Mouse (Mus musculus): ENCODE data around the gene Mettl7b. TPM values are rescaled to one million over a fixed set of nuclear protein-coding genes. Genes with fewer than 3 reads are reported as not detected.
A peak's percentile ranks its signal among the peaks of the same experiment; 100 is the strongest.

Gene Mettl7b
- polyA plus RNA-seq, 1 experiment from 2014 or later: not detected

DNA sequence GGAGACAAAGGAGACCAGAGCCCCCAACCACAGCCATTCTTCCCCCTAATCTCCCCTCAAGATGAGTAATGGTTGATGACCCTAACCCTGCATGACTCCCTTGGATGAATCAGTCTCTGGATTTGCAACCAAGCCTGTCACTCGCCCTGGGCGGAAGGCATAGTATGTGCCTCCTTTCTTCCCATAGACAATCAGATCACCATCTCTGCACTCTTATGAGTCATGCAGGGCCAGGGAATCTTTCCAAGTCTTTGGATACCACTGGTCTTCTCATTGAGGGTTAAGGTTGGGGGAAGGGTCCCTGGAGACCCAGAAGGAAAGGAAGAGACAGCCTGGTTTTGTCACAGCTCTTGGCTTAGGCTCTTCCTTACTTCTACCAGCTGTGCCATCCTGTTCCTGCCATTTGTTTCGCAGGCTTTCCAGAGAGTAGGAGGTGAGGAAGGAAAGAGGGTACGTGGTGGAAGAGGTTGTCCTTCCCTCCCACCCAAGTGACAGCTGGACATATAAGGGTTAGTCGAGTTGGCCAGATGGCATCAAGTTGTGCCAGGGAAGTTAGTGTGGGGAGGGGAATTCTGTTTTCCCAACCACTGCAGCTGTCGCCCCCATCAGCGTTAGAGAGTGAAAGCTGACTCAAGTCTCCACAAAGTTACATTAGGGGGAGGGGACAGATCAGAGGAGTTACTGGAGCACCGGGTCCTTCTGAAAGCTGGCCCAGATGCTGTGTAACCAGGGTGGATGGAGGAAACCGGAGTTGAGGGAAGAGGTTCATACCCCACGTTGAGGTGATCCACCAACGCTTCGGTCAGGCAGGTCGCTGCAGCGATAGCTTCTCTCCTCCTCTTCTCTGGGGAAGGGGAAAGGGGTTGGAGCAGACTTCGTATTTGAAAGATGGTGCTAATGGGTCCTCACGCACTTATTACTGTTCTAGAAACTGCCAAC lies 38.6 kb downstream of the Mettl7b start:
- Histone ChIP-seq H3K4me3 (peak overlapping the region; percentile 91), H3K27ac (peak overlapping the region; percentile 93), H3K36me3 (replicated peaks) (peaks cover 13% of the 10 kb centered on the region), H3K9me3 (no peaks in the 10 kb centered on the region), H3K4me1 (peaks cover 56% of the 10 kb centered on the region), H3K27me3 (ENCODE audit: poor library complexity, severe bottlenecking) (peaks cover 7% of the 10 kb centered on the region)
- 76% methylated on average over 16 of the region's 16 CpGs for WGBS
- no peak for DNase-seq (ENCODE audit: extremely low spot score, low spot score)

DNA sequence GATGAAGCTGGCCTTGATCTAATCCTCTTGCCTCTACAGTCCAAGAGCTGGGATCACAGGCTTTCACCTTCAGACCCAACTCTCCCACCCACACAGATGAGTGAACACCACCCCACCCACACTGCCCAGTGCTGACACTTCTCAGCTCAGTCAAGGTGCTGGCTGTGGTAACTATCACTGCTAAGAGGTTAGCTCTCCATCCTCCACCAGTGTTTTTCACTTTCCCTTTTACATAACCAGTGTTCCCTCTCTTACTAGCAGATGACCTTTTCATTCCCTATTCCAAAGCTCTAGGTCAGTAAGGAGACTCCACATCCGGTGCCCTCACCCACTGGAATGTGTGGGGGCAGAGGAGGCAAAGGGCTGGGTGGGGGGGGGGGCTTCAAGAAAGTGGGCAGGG lies 39.5 kb downstream of the Mettl7b start:
- 74% methylated on average over 1 of the region's 1 CpGs for WGBS
- Histone ChIP-seq H3K9me3 (no peaks in the 10 kb centered on the region), H3K36me3 (replicated peaks) (peaks cover 21% of the 10 kb centered on the region), H3K4me1 (peaks cover 56% of the 10 kb centered on the region), H3K27ac (peak overlapping the region; percentile 20; the same call in 1 of the 2 replicates), H3K4me3 (no peak overlapping the region), H3K27me3 (ENCODE audit: poor library complexity, severe bottlenecking) (0 out of 2 replicates have a peak, but pooled peaks cover 3% of the 10 kb centered on the region)
- no peak for DNase-seq (ENCODE audit: extremely low spot score, low spot score)

DNA sequence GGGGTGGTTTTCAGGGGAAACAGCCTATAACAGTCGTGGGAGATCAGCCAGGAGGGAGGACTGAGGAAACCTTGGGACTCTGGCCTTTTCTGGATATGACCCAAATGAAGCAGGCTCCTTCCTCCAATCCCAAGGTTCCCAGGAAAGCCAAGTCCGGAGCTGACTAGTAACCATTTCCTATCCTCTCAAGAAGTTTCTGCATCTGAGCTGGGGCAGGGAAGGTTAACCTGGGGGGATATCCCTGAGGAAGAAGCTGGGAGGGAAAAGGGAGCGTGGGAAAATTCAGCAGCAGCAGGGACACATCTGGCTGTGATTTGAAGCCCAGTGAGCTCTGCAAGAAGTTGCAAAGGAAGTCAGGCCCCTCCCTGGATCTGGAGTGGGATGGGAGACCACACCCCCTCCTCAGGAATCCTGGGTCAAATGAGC lies 40.0 kb downstream of the Mettl7b start:
- Histone ChIP-seq H3K36me3 (replicated peaks) (peaks cover 24% of the 10 kb centered on the region), H3K4me3 (no peak overlapping the region), H3K27ac (peak overlapping the region; percentile 20; the same call in 1 of the 2 replicates), H3K27me3 (ENCODE audit: poor library complexity, severe bottlenecking) (0 out of 2 replicates have a peak, but pooled peaks cover 3% of the 10 kb centered on the region), H3K9me3 (no peaks in the 10 kb centered on the region), H3K4me1 (peaks cover 56% of the 10 kb centered on the region)
- 77% methylated on average over 3 of the region's 3 CpGs for WGBS
- no peak for DNase-seq (ENCODE audit: extremely low spot score, low spot score)

DNA sequence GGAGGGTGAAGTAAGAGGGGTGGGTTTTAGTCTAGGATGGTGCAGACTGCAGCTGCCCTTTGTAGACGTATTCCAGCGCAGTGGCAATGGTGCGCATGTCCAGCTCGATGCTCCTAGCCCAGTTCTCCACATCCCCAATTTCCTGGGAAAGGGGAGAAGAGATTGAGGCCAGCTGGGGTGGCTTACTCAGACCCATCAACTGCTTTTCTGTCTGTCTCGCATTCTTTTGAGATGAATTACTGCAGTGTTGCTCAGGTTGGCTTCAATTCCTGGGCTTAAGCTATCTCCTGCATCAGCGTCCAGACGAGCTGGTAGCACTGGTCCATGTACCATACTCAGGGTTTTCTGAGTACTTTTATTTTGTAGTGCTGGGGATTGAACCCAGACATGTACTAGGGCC lies 40.8 kb downstream of the Mettl7b start:
- 0 out of 2 replicates have a peak, but pooled peaks cover 3% of the 10 kb centered on the region for H3K27me3 ChIP-seq (ENCODE audit: poor library complexity, severe bottlenecking)
- no peak overlapping the region for H3K4me3 ChIP-seq
- no peaks in the 10 kb centered on the region for H3K9me3 ChIP-seq
- peaks cover 31% of the 10 kb centered on the region for H3K36me3 ChIP-seq (replicated peaks)
- H3K27ac ChIP-seq: peak overlapping the region; percentile 36
- DNase-seq (ENCODE audit: extremely low spot score, low spot score): no peak
- WGBS: 80% methylated on average over 7 of the region's 7 CpGs
- H3K4me1 ChIP-seq: peaks cover 56% of the 10 kb centered on the region

DNA sequence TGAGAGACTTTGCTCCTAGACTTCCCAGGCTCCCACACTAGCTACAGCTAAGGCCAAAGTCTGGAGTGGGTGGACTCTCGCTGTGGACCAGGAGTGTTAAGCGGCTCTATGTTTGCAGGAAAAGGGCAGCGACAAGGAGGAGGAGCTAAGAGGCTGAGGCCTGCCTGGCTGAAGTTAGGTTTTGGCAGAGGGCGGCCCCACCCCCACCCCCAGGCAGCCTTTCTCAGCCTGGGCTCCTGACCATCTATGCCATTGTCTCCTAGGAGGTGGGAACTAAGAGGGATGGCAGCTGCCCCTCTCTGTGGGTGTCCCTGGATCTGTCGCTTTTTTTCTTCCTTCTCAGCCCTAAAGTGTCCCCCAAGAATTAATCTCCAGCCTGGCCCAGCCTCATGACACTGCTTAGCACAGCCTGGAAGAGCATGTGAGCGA lies 41.6 kb downstream of the Mettl7b start:
- Histone ChIP-seq H3K4me3 (no peak overlapping the region), H3K36me3 (replicated peaks) (peaks cover 33% of the 10 kb centered on the region), H3K27me3 (ENCODE audit: poor library complexity, severe bottlenecking) (0 out of 2 replicates have a peak, but pooled peaks cover 2% of the 10 kb centered on the region), H3K27ac (peak overlapping the region; percentile 36), H3K9me3 (no peaks in the 10 kb centered on the region), H3K4me1 (peaks cover 56% of the 10 kb centered on the region)
- DNase-seq (ENCODE audit: extremely low spot score, low spot score): no peak
- WGBS: 13% methylated on average over 6 of the region's 6 CpGs

DNA sequence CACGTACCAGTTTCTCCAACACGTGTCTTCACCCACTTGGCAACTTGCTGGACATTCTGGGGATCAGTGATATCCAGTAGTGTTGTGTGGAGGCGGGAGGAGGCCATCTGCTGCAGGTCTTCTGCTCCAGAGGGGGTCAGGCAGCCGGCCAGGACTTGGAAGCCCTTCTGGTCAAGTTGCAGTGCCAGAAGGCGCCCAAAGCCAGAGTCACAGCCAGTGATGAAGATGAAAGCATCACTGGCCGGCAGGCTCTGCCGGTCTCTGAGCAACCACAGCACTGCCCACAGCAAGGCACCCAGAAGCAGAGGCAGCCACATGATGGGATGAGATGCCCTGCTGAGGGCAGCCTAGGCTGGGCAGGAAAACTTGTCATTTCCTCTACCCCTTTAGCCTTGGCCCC lies 42.5 kb downstream of the Mettl7b start:
- Histone ChIP-seq H3K9me3 (no peaks in the 10 kb centered on the region), H3K4me1 (peaks cover 55% of the 10 kb centered on the region), H3K27ac (no peak overlapping the region), H3K4me3 (no peak overlapping the region), H3K27me3 (ENCODE audit: poor library complexity, severe bottlenecking) (no peaks in the 10 kb centered on the region), H3K36me3 (replicated peaks) (peaks cover 41% of the 10 kb centered on the region)
- 84% methylated on average over 7 of the region's 7 CpGs for WGBS
- DNase-seq (ENCODE audit: extremely low spot score, low spot score): no peak

DNA sequence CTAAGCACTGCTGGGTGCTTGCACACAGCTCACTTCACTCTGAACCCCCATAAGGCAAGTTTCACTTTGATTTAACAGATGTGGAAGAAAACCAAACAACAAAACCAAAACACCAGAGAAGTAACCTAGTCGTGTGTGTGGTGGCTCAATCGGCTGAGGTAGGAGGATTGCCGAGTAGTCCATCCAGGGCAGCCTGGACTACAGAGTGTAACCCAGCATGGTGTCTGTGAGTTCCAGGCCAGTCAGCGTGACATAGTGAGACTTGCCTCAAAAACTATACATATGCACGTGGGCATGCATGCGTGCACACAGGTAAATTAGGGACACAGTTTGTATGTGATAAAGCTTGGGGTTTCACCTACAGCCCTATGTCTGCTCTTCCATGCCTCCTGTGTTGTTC lies 43.4 kb downstream of the Mettl7b start:
- Histone ChIP-seq H3K27me3 (ENCODE audit: poor library complexity, severe bottlenecking) (no peaks in the 10 kb centered on the region), H3K4me1 (peaks cover 54% of the 10 kb centered on the region), H3K9me3 (no peaks in the 10 kb centered on the region), H3K4me3 (no peak overlapping the region), H3K27ac (no peak overlapping the region), H3K36me3 (replicated peaks) (peaks cover 45% of the 10 kb centered on the region)
- DNase-seq (ENCODE audit: extremely low spot score, low spot score): no peak
- 85% methylated on average over 6 of the region's 6 CpGs for WGBS

DNA sequence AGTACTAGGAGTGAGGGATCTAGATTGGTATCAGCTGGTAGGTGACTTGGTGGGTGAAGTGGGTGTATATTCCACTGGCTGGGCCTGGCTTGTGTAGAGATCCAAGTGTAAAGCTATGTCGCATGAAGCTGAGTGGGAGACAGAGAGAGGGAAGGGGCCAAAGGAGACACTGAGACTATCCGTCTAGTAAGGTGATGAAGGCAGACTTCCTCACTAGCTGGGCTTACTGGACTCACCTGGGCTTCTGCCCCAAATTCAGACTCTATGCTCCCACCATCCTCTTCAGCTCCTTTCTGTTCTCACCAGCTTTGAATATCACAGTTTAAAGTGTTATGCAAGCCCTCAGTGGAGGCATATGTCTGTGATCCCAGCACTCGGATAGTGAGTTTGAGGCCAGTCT lies 44.1 kb downstream of the Mettl7b start:
- H3K4me1 ChIP-seq: peaks cover 49% of the 10 kb centered on the region
- H3K36me3 ChIP-seq (replicated peaks): peaks cover 52% of the 10 kb centered on the region
- peaks cover 3% of the 10 kb centered on the region; the same call in 1 of the 2 replicates for H3K27me3 ChIP-seq (ENCODE audit: poor library complexity, severe bottlenecking)
- no peak overlapping the region for H3K27ac ChIP-seq
- DNase-seq (ENCODE audit: extremely low spot score, low spot score): no peak
- no peak overlapping the region for H3K4me3 ChIP-seq
- WGBS: 86% methylated on average over 3 of the region's 3 CpGs
- H3K9me3 ChIP-seq: no peaks in the 10 kb centered on the region

DNA sequence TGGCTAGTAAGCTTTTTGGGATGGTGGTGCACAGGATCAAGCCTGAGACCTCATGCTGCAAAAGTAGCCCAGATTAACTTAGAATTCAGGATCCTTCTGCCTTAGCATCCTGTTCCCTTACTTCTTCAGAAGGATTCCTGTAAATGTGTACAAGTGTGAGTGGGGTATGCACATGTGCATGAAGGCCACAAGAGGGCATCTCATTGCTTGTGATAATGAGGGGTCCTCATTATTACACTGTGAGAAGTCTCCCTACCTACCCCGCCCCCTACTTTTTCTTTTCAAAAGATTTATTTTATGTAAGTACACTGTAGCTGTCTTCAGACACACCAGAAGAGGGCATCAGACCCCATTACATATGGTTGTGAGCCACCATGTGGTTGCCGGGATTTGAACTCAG lies 45.2 kb downstream of the Mettl7b start:
- Histone ChIP-seq H3K36me3 (replicated peaks) (peaks cover 60% of the 10 kb centered on the region), H3K4me1 (peaks cover 46% of the 10 kb centered on the region), H3K4me3 (no peak overlapping the region), H3K27me3 (ENCODE audit: poor library complexity, severe bottlenecking) (peaks cover 14% of the 10 kb centered on the region), H3K27ac (no peak overlapping the region), H3K9me3 (no peaks in the 10 kb centered on the region)
- DNase-seq (ENCODE audit: extremely low spot score, low spot score): no peak
- WGBS: 90% methylated on average over 2 of the region's 2 CpGs

DNA sequence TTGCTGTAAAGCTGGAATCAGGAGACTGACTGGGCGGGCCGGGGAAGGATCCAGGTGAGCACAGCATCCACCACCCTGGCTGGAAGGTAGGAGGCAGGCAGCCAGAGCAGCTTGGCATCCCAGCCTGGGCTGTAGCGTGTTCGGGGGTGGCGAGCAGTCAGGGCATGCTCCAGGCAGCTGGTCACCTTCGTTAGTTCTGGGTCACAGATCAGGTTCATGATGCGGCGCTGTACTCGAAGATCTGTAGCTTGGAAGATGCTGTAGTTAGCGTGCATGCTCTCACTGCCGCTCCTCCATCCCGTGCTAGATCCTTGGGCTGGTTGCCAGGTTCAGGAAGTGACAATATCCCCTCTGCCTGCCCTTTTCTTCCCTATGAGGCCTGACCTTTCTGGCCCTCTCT lies 47.1 kb downstream of the Mettl7b start:
- WGBS: 83% methylated on average over 12 of the region's 12 CpGs
- Histone ChIP-seq H3K9me3 (no peaks in the 10 kb centered on the region), H3K27me3 (ENCODE audit: poor library complexity, severe bottlenecking) (peaks cover 21% of the 10 kb centered on the region), H3K36me3 (replicated peaks) (peaks cover 60% of the 10 kb centered on the region), H3K27ac (no peak overlapping the region), H3K4me3 (no peak overlapping the region), H3K4me1 (peaks cover 45% of the 10 kb centered on the region)
- no peak for DNase-seq (ENCODE audit: extremely low spot score, low spot score)

DNA sequence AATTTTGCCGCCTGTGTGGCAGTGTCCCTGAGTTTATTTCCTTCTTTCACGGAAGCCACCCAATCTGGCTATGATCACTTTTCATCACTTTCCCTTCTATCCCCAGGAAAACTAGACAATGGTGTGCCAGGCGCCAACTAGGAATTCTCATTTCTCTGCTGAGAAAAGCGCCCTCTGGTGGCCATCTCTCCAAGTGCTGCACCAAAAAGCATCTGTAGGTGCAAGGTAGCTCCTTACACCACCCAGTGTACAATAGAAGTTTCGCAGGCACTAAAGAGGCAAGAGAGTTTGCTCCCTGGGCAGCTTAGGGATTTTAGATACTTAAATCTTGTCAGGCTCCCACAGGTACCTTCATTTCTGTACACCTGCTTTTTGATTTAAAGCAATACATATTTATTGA lies 47.6 kb downstream of the Mettl7b start:
- DNase-seq (ENCODE audit: extremely low spot score, low spot score): peak; percentile 91
- H3K36me3 ChIP-seq (replicated peaks): peaks cover 57% of the 10 kb centered on the region
- H3K27me3 ChIP-seq (ENCODE audit: poor library complexity, severe bottlenecking): peaks cover 26% of the 10 kb centered on the region
- WGBS: 8% methylated on average over 5 of the region's 5 CpGs
- no peaks in the 10 kb centered on the region for H3K9me3 ChIP-seq
- H3K27ac ChIP-seq: 0 out of 2 replicates have a peak overlapping the region, but pooled peaks have one; percentile 48
- H3K4me3 ChIP-seq: no peak overlapping the region
- peaks cover 42% of the 10 kb centered on the region for H3K4me1 ChIP-seq

DNA sequence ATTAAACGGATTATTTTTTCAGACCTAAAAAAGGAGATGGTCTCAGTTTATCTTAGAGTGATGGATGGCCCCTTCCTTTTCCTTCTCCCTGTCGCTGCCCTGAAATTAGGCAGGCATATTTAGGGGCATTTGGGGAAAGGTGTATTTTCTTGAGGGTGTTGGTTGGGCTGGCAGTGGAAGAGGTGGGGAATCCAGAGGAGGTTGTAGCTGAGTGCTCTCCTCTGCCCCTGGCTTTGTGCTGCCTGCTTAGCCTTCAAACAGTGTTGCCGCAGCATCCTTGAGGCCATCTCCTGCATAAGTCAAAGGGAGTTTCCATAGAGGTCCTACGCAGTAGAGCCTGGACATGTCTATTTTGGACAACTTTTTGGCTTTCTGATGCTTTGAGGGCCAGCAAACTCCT lies 48.0 kb downstream of the Mettl7b start:
- Histone ChIP-seq H3K4me3 (no peak overlapping the region), H3K36me3 (replicated peaks) (peaks cover 53% of the 10 kb centered on the region), H3K27me3 (ENCODE audit: poor library complexity, severe bottlenecking) (peaks cover 30% of the 10 kb centered on the region), H3K9me3 (no peaks in the 10 kb centered on the region), H3K27ac (0 out of 2 replicates have a peak overlapping the region, but pooled peaks have one; percentile 48), H3K4me1 (peaks cover 40% of the 10 kb centered on the region)
- 87% methylated on average over 4 of the region's 4 CpGs for WGBS
- no peak for DNase-seq (ENCODE audit: extremely low spot score, low spot score)

DNA sequence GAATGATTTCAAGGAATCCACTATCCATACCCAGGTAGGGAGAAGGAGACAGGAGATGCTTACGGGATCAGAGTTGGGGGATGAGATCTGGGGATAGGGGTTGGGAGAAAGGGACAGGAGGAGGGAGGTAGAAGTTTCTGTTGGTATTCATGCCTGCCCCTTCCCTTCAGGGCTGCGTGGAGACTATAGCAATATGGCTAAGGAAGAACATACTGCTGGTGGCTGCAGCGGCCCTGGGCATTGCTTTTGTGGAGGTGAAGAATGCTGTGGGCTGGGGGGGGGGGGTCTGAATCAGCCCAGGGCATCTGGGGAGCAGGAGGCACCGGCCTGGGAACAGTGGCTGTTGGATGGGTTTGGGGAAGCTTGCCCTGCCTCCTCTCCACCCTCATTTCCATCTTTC lies 48.5 kb downstream of the Mettl7b start:
- H3K27ac ChIP-seq: no peak overlapping the region
- H3K4me3 ChIP-seq: no peak overlapping the region
- H3K36me3 ChIP-seq (replicated peaks): peaks cover 48% of the 10 kb centered on the region
- WGBS: 84% methylated on average over 4 of the region's 4 CpGs
- no peaks in the 10 kb centered on the region for H3K9me3 ChIP-seq
- H3K4me1 ChIP-seq: peaks cover 40% of the 10 kb centered on the region
- no peak for DNase-seq (ENCODE audit: extremely low spot score, low spot score)
- H3K27me3 ChIP-seq (ENCODE audit: poor library complexity, severe bottlenecking): peaks cover 35% of the 10 kb centered on the region

Measured in forebrain, embryonic 10.5 days (tissue).